Mouse (Mus musculus) bone marrow, adult 2 months (tissue): Measurements from ENCODE around the gene N4bp2l2.

ENCODE experiments used
- CTCF ChIP-seq: fragments of 200-500 bp; IDR thresholded peaks from 2 replicates; pipeline ENCODE4 v1.5.1; 2011; ENCODE audit warnings: low read length, control low read depth; ENCODE audit not compliant: control insufficient read depth, insufficient read depth
- POLR2A ChIP-seq: fragments of 200-500 bp; IDR thresholded peaks from 2 replicates; pipeline ENCODE4 v1.6.1; 2011; ENCODE audit warnings: low read depth, mild to moderate bottlenecking, control low read depth, low read length, borderline replicate concordance; ENCODE audit not compliant: control insufficient read depth

- TF ChIP-seq CTCF, result no peak
- no peak for TF ChIP-seq POLR2A
Observed at GRCm38 (mm10) chr5:150598202-150599119, 67.5 kb downstream of the N4bp2l2 start.
